Mouse (Mus musculus) bone marrow macrophage, adult 2 months (primary cell): ENCODE measurements at regions not wholly inside any gene's neighbourhood (a gene's known extent, or its start where the extent isn't known, plus 50 kb on each side); places are given as distances from the start of the nearest gene placed in this dataset.

Experiments
- CTCF ChIP-seq: IDR thresholded peaks from 2 replicates; pipeline ENCODE4 v1.5.1; 2012; ENCODE audit warnings: low read depth, mild to moderate bottlenecking, low read length, moderate library complexity
- POLR2A ChIP-seq: IDR thresholded peaks from 2 replicates; pipeline ENCODE4 v1.6.1; 2012; ENCODE audit warnings: mild to moderate bottlenecking, low read depth, low read length, borderline replicate concordance

- TF ChIP-seq POLR2A (no peak), CTCF (no peak)
Measured at GRCm38 (mm10) chr10:37310266-37310945, 171.7 kb upstream of the Marcks start.
